Mouse (Mus musculus): ENCODE data around the gene Prom1. TPM values are rescaled to one million over a fixed set of nuclear protein-coding genes. Genes with fewer than 3 reads are reported as not detected.
"Not testable (repeated sequence)": the region's sequence is repeated elsewhere in the genome, so short reads cannot be mapped to it uniquely, and the experiment has no call there.

The Prom1 gene
- 11.7 and 13.7 TPM in 2 replicates for polyA plus RNA-seq (2015; fragmentation: Nextera tagmentation; extraction: Ambion mirVana)

DNA sequence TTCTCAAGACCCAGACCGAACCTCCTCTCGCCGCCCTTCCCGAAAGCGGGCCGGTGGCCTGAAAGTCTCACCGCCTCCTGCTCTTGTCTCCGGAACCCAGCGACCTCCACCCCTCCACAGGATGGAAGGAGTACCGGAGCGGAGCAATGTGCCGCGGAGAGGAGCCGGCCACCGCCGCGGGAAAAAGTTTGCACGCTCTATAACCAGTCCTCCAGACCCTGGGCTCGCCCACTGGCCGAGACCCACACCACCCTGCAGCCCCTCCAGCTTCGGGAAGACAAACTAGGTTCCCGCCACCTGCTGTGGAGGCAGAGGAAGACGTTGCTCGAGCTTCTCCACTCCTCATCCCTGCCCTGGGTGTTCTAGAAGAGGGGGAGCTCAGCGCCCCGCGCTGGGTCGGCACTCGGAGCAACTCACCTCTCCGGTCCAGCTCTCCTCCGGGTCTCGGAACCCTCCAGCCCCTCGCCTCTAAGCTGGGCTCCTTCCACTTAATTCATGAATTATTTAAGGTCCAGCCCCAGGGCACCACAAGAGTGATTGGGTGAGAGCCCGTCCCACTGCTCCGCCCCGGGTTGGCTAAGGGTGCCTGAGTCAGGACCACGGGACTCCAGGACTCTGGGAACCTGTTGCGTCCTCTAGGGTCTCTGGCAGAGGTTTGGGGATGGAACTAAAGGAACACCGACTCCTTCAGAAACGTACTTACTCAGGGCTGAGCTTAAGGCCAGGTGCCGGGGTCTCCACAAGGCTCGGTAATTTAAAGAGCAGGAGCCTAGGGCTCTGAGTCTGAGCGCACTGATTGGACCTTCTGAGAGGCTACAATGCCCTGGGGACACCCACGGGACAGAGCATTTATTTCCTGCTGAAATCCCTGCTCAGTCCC, at the start of gene Prom1:
Gene Prom1 (minus strand): TSS at position 802 of the 880 bp plus-strand sequence.
- H3K9me3 ChIP-seq = peaks cover 6% of the 10 kb centered on the region
- WGBS = 2% methylated on average over 44 of the region's 44 CpGs
- H3K4me2 ChIP-seq = peak within 1 kb of the TSS; percentile 96
- peaks cover 26% of the 10 kb centered on the region for H3K27me3 ChIP-seq (replicated peaks)
- peak within 1 kb of the TSS; percentile 67 for H3K4me3 ChIP-seq
- H3K27ac ChIP-seq (replicated peaks) = peak within 1 kb of the TSS; percentile 51
- no peaks in the 10 kb centered on the region for H3K36me3 ChIP-seq
- peak within 1 kb of the TSS; percentile 81 for H3K9ac ChIP-seq
- peaks cover 15% of the 10 kb centered on the region for H3K4me1 ChIP-seq
- ATAC-seq (ENCODE audit: extremely low read depth, insufficient number of reproducible peaks, low FRiP score, low TSS enrichment) = no peak

DNA sequence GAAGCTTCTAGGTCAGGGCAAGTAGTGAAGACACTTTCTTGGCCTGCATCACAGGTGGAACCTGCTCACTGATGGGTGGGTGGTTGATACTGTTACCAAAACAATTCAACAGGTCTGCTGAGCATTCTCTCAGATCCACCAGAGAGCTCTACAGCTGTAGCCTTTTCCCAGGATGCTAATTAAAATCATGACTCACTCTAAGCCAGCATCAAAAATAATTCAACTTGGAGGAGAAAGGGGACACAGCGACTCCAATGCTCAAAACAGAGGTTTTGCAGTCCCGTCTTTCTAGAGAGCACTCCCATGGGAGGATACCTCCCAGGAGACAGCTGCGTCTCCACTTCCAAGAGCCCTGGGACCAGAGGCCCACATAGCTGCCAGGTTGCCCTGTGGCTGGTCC, 45.9 kb upstream of the Prom1 start:
- no peak for ATAC-seq (ENCODE audit: extremely low read depth, insufficient number of reproducible peaks, low FRiP score, low TSS enrichment)

DNA sequence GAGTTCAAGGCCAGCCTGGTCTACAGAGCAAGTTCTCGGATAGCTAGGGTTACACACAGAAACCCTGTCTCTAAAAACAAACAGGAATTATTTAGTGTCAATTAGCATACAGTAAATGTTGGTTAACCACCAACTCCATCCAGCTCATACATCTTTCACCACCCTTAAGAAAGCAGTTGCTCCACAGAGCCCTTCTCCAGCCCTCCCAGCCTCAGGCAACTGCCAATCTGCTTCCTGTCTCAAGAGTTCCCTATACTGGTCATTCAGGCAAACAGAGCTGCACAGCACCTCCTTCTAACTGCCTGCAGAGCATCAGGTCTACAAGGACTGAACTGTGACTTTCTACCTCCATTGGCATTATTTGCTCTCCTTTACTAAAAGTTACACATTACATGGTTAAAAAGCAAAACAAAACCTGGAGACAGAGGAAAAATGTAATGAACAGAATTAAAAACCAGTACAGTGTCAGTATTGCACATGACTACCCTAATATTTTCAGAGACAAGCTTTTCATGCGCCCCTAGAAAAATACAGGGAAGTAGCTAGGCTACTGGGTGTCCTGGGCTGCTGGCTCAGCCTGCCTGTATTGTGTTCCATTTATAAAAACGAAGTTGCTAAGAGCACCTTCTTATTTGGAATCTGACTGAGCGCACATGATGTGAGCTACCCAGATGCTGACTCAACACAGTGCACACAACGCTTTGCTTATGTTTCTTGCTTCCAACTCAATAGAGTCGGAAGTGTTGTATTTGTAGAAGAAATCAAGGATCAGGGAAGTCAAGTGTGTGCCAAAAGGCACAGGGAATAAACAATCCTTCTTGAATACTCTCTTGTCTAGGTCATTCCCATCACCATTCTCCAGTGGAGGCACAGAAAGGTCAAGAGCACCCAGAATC, 44.9 kb upstream of the Prom1 start:
- no peak for ATAC-seq (ENCODE audit: extremely low read depth, insufficient number of reproducible peaks, low FRiP score, low TSS enrichment)
- H3K4me3 ChIP-seq = no peak overlapping the region

More for the DNA sequence above, 45.9 kb upstream of the Prom1 start:
- no peak overlapping the region for H3K4me2 ChIP-seq
- WGBS = 79% methylated on average over 3 of the region's 3 CpGs
- no peak overlapping the region for H3K27ac ChIP-seq (replicated peaks)
- no peak overlapping the region for H3K9ac ChIP-seq
- H3K9me3 ChIP-seq = peaks cover 9% of the 10 kb centered on the region
- no peaks in the 10 kb centered on the region for H3K4me1 ChIP-seq
- no peaks in the 10 kb centered on the region for H3K36me3 ChIP-seq
- H3K4me3 ChIP-seq = no peak overlapping the region
- H3K27me3 ChIP-seq (replicated peaks) = 0 out of 2 replicates have a peak, but pooled peaks cover 4% of the 10 kb centered on the region

GRCm38 (mm10) chr5:44143467-44144235, 41.8 kb upstream of the Prom1 start:
- Histone ChIP-seq H3K27me3 (replicated peaks) (0 out of 2 replicates have a peak, but pooled peaks cover 4% of the 10 kb centered on the region), H3K36me3 (no peaks in the 10 kb centered on the region), H3K4me2 (no peak overlapping the region), H3K9ac (no peak overlapping the region), H3K27ac (replicated peaks) (no peak overlapping the region), H3K4me3 (no peak overlapping the region), H3K9me3 (no peaks in the 10 kb centered on the region), H3K4me1 (no peaks in the 10 kb centered on the region)
- 46% methylated on average over 8 of the region's 8 CpGs for WGBS
- no peak for ATAC-seq (ENCODE audit: extremely low read depth, insufficient number of reproducible peaks, low FRiP score, low TSS enrichment)

More for the DNA sequence above, 44.9 kb upstream of the Prom1 start:
- no peak overlapping the region for H3K27ac ChIP-seq (replicated peaks)
- H3K36me3 ChIP-seq = no peaks in the 10 kb centered on the region
- H3K27me3 ChIP-seq (replicated peaks) = 0 out of 2 replicates have a peak, but pooled peaks cover 4% of the 10 kb centered on the region
- no peak overlapping the region for H3K4me2 ChIP-seq
- no peak overlapping the region for H3K9ac ChIP-seq
- H3K9me3 ChIP-seq = peaks cover 9% of the 10 kb centered on the region
- 61% methylated on average over 6 of the region's 6 CpGs for WGBS
- H3K4me1 ChIP-seq = no peaks in the 10 kb centered on the region

DNA sequence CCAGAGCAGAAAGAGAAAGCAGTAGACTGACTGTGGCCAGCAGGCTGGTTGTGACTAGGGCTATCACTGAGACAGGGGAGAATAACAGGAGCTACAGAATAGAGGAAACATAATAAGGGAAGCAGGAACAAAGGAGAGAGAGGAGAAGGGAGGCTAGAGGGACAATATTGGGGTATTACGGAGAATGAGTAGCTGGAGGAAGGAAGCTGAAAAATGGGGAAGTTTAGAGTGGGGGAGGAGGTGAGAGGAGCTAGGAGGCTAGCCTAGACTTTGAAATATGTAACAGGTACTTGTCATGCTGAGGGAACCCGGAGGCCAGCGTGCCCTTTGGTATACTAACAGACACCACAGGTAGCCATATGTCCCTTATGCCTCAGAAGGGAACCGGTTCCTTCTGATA, 25.7 kb upstream of the Prom1 start:
- Histone ChIP-seq H3K4me3 (no peak overlapping the region), H3K27ac (replicated peaks) (no peak overlapping the region), H3K36me3 (no peaks in the 10 kb centered on the region), H3K27me3 (replicated peaks) (no peaks in the 10 kb centered on the region), H3K9me3 (no peaks in the 10 kb centered on the region), H3K4me2 (no peak overlapping the region), H3K9ac (no peak overlapping the region), H3K4me1 (peaks cover 7% of the 10 kb centered on the region)
- ATAC-seq (ENCODE audit: extremely low read depth, insufficient number of reproducible peaks, low FRiP score, low TSS enrichment) = no peak
- 65% methylated on average over 4 of the region's 4 CpGs for WGBS

GRCm38 (mm10) chr5:44126574-44126973, 24.7 kb upstream of the Prom1 start:
- not testable (repeated sequence) for H3K4me2 ChIP-seq; H3K27me3 ChIP-seq (replicated peaks); H3K27ac ChIP-seq (replicated peaks); H3K4me3 ChIP-seq; H3K9ac ChIP-seq; H3K9me3 ChIP-seq; H3K36me3 ChIP-seq; H3K4me1 ChIP-seq; ATAC-seq (ENCODE audit: extremely low read depth, insufficient number of reproducible peaks, low FRiP score, low TSS enrichment)
- WGBS = 78% methylated on average over 8 of the region's 8 CpGs

DNA sequence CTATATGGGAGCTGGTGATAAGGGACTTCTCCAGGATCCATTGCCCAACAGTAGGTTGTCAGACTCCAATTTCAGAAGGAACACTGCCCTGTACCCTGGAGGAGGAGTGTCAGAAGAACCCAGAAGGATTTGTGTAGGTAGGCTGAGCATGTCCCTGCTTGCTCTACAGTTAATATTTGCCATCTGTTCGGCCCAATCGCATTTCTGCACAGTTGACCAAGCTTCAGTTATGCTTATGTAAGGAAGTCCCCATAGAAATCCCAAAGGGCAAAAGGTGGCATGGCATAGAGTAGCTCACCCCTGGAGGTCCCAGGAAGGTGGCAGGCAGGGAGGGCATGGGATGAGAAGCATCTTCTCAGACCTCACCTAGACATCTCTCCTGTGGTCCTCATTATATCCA, 19.6 kb upstream of the Prom1 start:
- no peak overlapping the region for H3K9ac ChIP-seq
- no peak overlapping the region for H3K4me3 ChIP-seq
- ATAC-seq (ENCODE audit: extremely low read depth, insufficient number of reproducible peaks, low FRiP score, low TSS enrichment) = no peak
- H3K27me3 ChIP-seq (replicated peaks) = no peaks in the 10 kb centered on the region
- no peak overlapping the region for H3K4me2 ChIP-seq
- H3K27ac ChIP-seq (replicated peaks) = no peak overlapping the region
- H3K4me1 ChIP-seq = no peaks in the 10 kb centered on the region
- 87% methylated on average over 2 of the region's 2 CpGs for WGBS
- H3K36me3 ChIP-seq = no peaks in the 10 kb centered on the region
- H3K9me3 ChIP-seq = no peaks in the 10 kb centered on the region

DNA sequence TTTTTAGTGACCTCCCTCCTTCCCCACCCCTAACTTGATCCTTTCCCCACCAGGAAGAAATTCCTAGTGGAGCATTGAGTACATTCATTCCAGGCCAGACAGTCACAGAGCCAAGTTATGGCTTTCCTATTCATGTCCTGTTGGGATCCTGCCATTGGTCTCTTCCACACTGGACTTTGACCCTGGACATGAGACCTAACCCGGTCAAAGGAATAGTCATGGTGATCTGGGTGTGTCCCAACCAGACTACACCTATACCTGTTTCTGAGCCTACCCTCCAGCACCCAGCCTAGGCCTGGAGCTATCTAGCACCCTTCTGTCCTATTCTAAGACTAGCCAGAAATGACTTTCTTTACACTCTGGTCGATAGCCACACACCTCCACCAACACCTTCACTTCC, 11.3 kb upstream of the Prom1 start:
- no peak overlapping the region for H3K4me2 ChIP-seq
- no peak overlapping the region for H3K9ac ChIP-seq
- ATAC-seq (ENCODE audit: extremely low read depth, insufficient number of reproducible peaks, low FRiP score, low TSS enrichment) = no peak
- H3K36me3 ChIP-seq = no peaks in the 10 kb centered on the region
- no peak overlapping the region for H3K4me3 ChIP-seq
- no peak overlapping the region for H3K27ac ChIP-seq (replicated peaks)
- H3K27me3 ChIP-seq (replicated peaks) = no peaks in the 10 kb centered on the region
- H3K4me1 ChIP-seq = no peaks in the 10 kb centered on the region
- H3K9me3 ChIP-seq = no peaks in the 10 kb centered on the region
- 70% methylated on average over 2 of the region's 2 CpGs for WGBS

DNA sequence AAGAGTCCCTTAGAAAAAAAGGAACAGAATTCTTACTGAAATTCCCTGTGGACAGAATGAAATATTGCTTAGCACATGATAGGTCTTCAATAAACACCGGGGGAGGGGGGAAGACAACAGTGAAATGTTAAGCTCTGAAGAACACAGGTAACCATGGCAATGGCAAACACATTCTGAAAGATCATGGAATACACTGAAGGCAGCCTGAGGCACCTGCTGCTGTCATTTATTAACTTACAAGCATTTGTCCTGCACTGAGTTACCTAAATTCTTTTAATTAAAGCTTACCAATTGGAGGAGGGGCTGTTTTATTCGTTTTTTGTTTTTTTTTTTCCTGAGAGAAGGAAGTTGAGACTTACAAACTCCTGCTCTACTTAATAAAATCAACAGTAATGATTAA, 7.3 kb upstream of the Prom1 start:
- peaks cover 3% of the 10 kb centered on the region for H3K4me1 ChIP-seq
- no peak overlapping the region for H3K27ac ChIP-seq (replicated peaks)
- no peaks in the 10 kb centered on the region for H3K36me3 ChIP-seq
- H3K9ac ChIP-seq = no peak overlapping the region
- peaks cover 2% of the 10 kb centered on the region for H3K9me3 ChIP-seq
- H3K4me3 ChIP-seq = no peak overlapping the region
- no peak overlapping the region for H3K4me2 ChIP-seq
- 61% methylated on average over 2 of the region's 2 CpGs for WGBS
- no peak for ATAC-seq (ENCODE audit: extremely low read depth, insufficient number of reproducible peaks, low FRiP score, low TSS enrichment)
- H3K27me3 ChIP-seq (replicated peaks) = no peaks in the 10 kb centered on the region

GRCm38 (mm10) chr5:44108125-44108524, 6.3 kb upstream of the Prom1 start:
- no peak overlapping the region for H3K4me2 ChIP-seq
- H3K9me3 ChIP-seq = peaks cover 6% of the 10 kb centered on the region
- no peak overlapping the region for H3K9ac ChIP-seq
- no peak overlapping the region for H3K4me3 ChIP-seq
- H3K4me1 ChIP-seq = peaks cover 3% of the 10 kb centered on the region
- no peaks in the 10 kb centered on the region for H3K36me3 ChIP-seq
- WGBS = 81% methylated on average over 4 of the region's 4 CpGs
- ATAC-seq (ENCODE audit: extremely low read depth, insufficient number of reproducible peaks, low FRiP score, low TSS enrichment) = no peak
- no peak overlapping the region for H3K27ac ChIP-seq (replicated peaks)
- peaks cover 1% of the 10 kb centered on the region; the same call in 1 of the 2 replicates for H3K27me3 ChIP-seq (replicated peaks)

DNA sequence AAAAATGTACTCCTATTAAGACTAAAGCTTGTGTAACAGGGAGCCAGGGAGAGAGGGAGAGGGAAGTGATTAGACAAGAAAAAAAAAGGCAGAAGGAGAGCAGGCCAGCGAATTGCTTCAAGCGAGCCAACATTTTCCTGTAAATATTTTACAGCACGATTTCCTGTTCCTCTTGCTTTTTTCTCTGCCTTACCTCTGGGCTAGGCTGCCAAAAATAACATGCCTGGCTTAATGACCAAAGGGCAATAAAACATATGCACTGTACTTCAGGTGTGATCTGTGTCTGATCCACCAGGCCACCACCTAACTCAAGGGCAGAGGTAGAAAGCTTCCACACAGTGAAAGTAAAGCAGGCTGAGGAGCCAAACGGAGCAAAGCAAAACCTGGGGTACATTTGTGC, 3.4 kb upstream of the Prom1 start:
- H3K36me3 ChIP-seq = no peaks in the 10 kb centered on the region
- H3K4me3 ChIP-seq = no peak overlapping the region
- peaks cover 11% of the 10 kb centered on the region for H3K4me1 ChIP-seq
- H3K9ac ChIP-seq = no peak overlapping the region
- 52% methylated on average over 4 of the region's 4 CpGs for WGBS
- H3K27ac ChIP-seq (replicated peaks) = no peak overlapping the region
- no peak overlapping the region for H3K4me2 ChIP-seq
- peaks cover 6% of the 10 kb centered on the region for H3K9me3 ChIP-seq
- no peak for ATAC-seq (ENCODE audit: extremely low read depth, insufficient number of reproducible peaks, low FRiP score, low TSS enrichment)
- peaks cover 21% of the 10 kb centered on the region for H3K27me3 ChIP-seq (replicated peaks)

Data from heart, embryonic 13.5 days (tissue).